Mouse (Mus musculus): ENCODE measurements around the gene Slc2a12.
A peak's percentile ranks its signal among the peaks of the same experiment; 100 is the strongest.

The Slc2a12 gene

GRCm38 (mm10) chr10:22660286-22661000 lies 15.6 kb downstream of the Slc2a12 start:
- DNase-seq (ENCODE audit: low spot score in 2 of 2) = no peak

GRCm38 (mm10) chr10:22668509-22668908 lies 23.7 kb downstream of the Slc2a12 start:
- DNase-seq (ENCODE audit: low spot score in 2 of 2) = no peak

- no peak for DNase-seq (ENCODE audit: low spot score in 2 of 2)
Measured at GRCm38 (mm10) chr10:22674176-22674575, 29.4 kb downstream of the Slc2a12 start.

- no peak for DNase-seq (ENCODE audit: low spot score in 2 of 2)
Measured at GRCm38 (mm10) chr10:22675848-22676630, 31.2 kb downstream of the Slc2a12 start.

- peak; percentile 37 to 45 for DNase-seq (ENCODE audit: low spot score in 2 of 2)
Measured at GRCm38 (mm10) chr10:22696236-22696635, 51.4 kb downstream of the Slc2a12 start.

GRCm38 (mm10) chr10:22696864-22697263 lies 52.1 kb downstream of the Slc2a12 start:
- DNase-seq (ENCODE audit: low spot score in 2 of 2) = no peak

GRCm38 (mm10) chr10:22698158-22698953 lies 53.5 kb downstream of the Slc2a12 start:
- DNase-seq (ENCODE audit: low spot score in 2 of 2) = peak; percentile 62 to 78

GRCm38 (mm10) chr10:22699487-22700335 lies 54.9 kb downstream of the Slc2a12 start:
- no peak for DNase-seq (ENCODE audit: low spot score in 2 of 2)

GRCm38 (mm10) chr10:22700773-22701172 lies 56.0 kb downstream of the Slc2a12 start:
- no peak for DNase-seq (ENCODE audit: low spot score in 2 of 2)

- DNase-seq (ENCODE audit: low spot score in 2 of 2) = peak in 1 of 2 experiments; percentile 28
Measured at GRCm38 (mm10) chr10:22701485-22702315, 56.9 kb downstream of the Slc2a12 start.

- DNase-seq (ENCODE audit: low spot score in 2 of 2) = no peak
Measured at GRCm38 (mm10) chr10:22703844-22704243, 59.0 kb downstream of the Slc2a12 start.

- DNase-seq (ENCODE audit: low spot score in 2 of 2) = no peak
Measured at GRCm38 (mm10) chr10:22708190-22708843, 63.5 kb downstream of the Slc2a12 start.

GRCm38 (mm10) chr10:22710173-22710777 lies 65.5 kb downstream of the Slc2a12 start:
- DNase-seq (ENCODE audit: low spot score in 2 of 2) = no peak

GRCm38 (mm10) chr10:22712955-22713354 lies 68.1 kb downstream of the Slc2a12 start:
- no peak for DNase-seq (ENCODE audit: low spot score in 2 of 2)

GRCm38 (mm10) chr10:22714520-22714919 lies 69.7 kb downstream of the Slc2a12 start:
- no peak for DNase-seq (ENCODE audit: low spot score in 2 of 2)

- DNase-seq (ENCODE audit: low spot score in 2 of 2) = no peak
Measured at GRCm38 (mm10) chr10:22718475-22718874, 73.7 kb downstream of the Slc2a12 start.

- DNase-seq (ENCODE audit: low spot score in 2 of 2) = no peak
Measured at GRCm38 (mm10) chr10:22720781-22721529, 76.1 kb downstream of the Slc2a12 start.

- no peak for DNase-seq (ENCODE audit: low spot score in 2 of 2)
Measured at GRCm38 (mm10) chr10:22725166-22725565, 80.4 kb downstream of the Slc2a12 start.

- no peak for DNase-seq (ENCODE audit: low spot score in 2 of 2)
Measured at GRCm38 (mm10) chr10:22726295-22726694, 81.5 kb downstream of the Slc2a12 start.
